In genomic region chr3:95660788-95661478, GRCm38 (mm10) we compare ENCODE assay signal across 8 mouse cellular contexts. TPM values are rescaled to one million over a fixed set of nuclear protein-coding genes. Genes with fewer than 3 reads are reported as not detected.
A peak's percentile ranks its signal among the peaks of the same experiment; 100 is the strongest.
DNase-seq lines count a peak whose midpoint lies in the region; ATAC-seq and TF ChIP-seq lines count a peak whose summit lies in the region.

No protein-coding gene starts in this region.

- TF ChIP-seq CTCF in small intestine, adult 2 months (IDR thresholded peaks at IDR 0.05; ENCODE audit: extremely low read depth, insufficient read length, insufficient replicate concordance, low read depth, low read length), result no peak

- peaks cover 53% of the 10 kb centered on the region for H3K4me1 ChIP-seq in lung, embryonic 15.5 days
- H3K4me1 ChIP-seq in forebrain, embryonic 12.5 days, result peaks cover 49% of the 10 kb centered on the region
- peaks cover 37% of the 10 kb centered on the region for H3K4me1 ChIP-seq in limb, embryonic 12.5 days (replicated peaks)
- peaks cover 24% of the 10 kb centered on the region for H3K4me1 ChIP-seq in small intestine, adult 2 months (ENCODE audit: control insufficient read depth, insufficient read depth, insufficient read length, low read length)

- peak overlapping the region; percentile 79 for H3K4me2 ChIP-seq in lung, embryonic 15.5 days
- peak overlapping the region; percentile 88 for H3K4me2 ChIP-seq in forebrain, embryonic 12.5 days
- H3K4me2 ChIP-seq in limb, embryonic 12.5 days, result peak overlapping the region; percentile 83

- 5% methylated on average over 2 of the region's 2 CpGs for WGBS in lung, embryonic 15.5 days
- 67% methylated on average over 2 of the region's 2 CpGs for WGBS in forebrain, embryonic 12.5 days
- WGBS in limb, embryonic 12.5 days, result 29% methylated on average over 2 of the region's 2 CpGs
- 0% methylated on average over 2 of the region's 2 CpGs for WGBS in small intestine, adult 2 months

- H3K27ac ChIP-seq in lung, embryonic 15.5 days, result no peak overlapping the region
- H3K27ac ChIP-seq in forebrain, embryonic 12.5 days, result no peak overlapping the region
- H3K27ac ChIP-seq in limb, embryonic 12.5 days, result no peak overlapping the region; the same call in 1 of the 2 replicates
- peak overlapping the region; percentile 99 for H3K27ac ChIP-seq in small intestine, adult 2 months (ENCODE audit: insufficient read depth, low read depth, low read length)

- DNase-seq in lung, postnatal 14 days, result no peak
- no peak for DNase-seq in cerebellum, postnatal 25 days
- DNase-seq in kidney, postnatal 10 days, result no peak
- no peak for DNase-seq in adrenal gland, adult 8-10 months

- H3K9ac ChIP-seq in lung, embryonic 15.5 days, result peak overlapping the region; percentile 100; the same call in 1 of the 2 replicates
- H3K9ac ChIP-seq in forebrain, embryonic 12.5 days, result peak overlapping the region; percentile 99
- peak overlapping the region; percentile 99 for H3K9ac ChIP-seq in limb, embryonic 12.5 days (replicated peaks)

- H3K27me3 ChIP-seq in lung, embryonic 15.5 days, result no peaks in the 10 kb centered on the region
- no peaks in the 10 kb centered on the region for H3K27me3 ChIP-seq in forebrain, embryonic 12.5 days
- no peaks in the 10 kb centered on the region for H3K27me3 ChIP-seq in limb, embryonic 12.5 days
- no peaks in the 10 kb centered on the region for H3K27me3 ChIP-seq in small intestine, adult 2 months (ENCODE audit: control insufficient read depth, insufficient read depth, low read length)

- peaks cover 35% of the 10 kb centered on the region for H3K36me3 ChIP-seq in lung, embryonic 15.5 days
- H3K36me3 ChIP-seq in forebrain, embryonic 12.5 days (replicated peaks), result peaks cover 47% of the 10 kb centered on the region
- peaks cover 54% of the 10 kb centered on the region for H3K36me3 ChIP-seq in limb, embryonic 12.5 days
- H3K36me3 ChIP-seq in small intestine, adult 2 months (ENCODE audit: control insufficient read depth, insufficient read depth, low read length), result peaks cover 48% of the 10 kb centered on the region

- ATAC-seq in lung, embryonic 15.5 days (ENCODE audit: borderline replicate concordance, extremely low read depth, low FRiP score, low TSS enrichment), result no peak
- ATAC-seq in forebrain, embryonic 12.5 days (ENCODE audit: low FRiP score), result no peak
- ATAC-seq in limb, embryonic 12.5 days (ENCODE audit: insufficient number of reproducible peaks, insufficient read depth, low FRiP score, low TSS enrichment, low read depth), result no peak

- no peaks in the 10 kb centered on the region for H3K9me3 ChIP-seq in lung, embryonic 15.5 days
- H3K9me3 ChIP-seq in forebrain, embryonic 12.5 days, result no peaks in the 10 kb centered on the region
- no peaks in the 10 kb centered on the region for H3K9me3 ChIP-seq in limb, embryonic 12.5 days

- no peak for TF ChIP-seq POLR2A in small intestine, adult 2 months (IDR thresholded peaks at IDR 0.05; ENCODE audit: low read depth, low read length)

- H3K4me3 ChIP-seq in lung, embryonic 15.5 days, result peak overlapping the region; percentile 97
- H3K4me3 ChIP-seq in forebrain, embryonic 12.5 days (replicated peaks), result peak overlapping the region; percentile 94
- H3K4me3 ChIP-seq in limb, embryonic 12.5 days (replicated peaks), result peak overlapping the region; percentile 99
- H3K4me3 ChIP-seq in small intestine, adult 2 months (ENCODE audit: low read depth, low read length), result peak overlapping the region; percentile 51; the same call in 1 of the 2 replicates

RNA-seq across cellular contexts. Expression of gene Mcl1, which starts 2.3 kb away (rescaled TPM):
- polyA plus RNA-seq in lung, embryonic 15.5 days (2015; fragmentation: Nextera tagmentation; extraction: Ambion mirVana), result 64.5 and 65.2 TPM in 2 replicates
- 69.3 and 74.0 TPM in 2 replicates for polyA plus RNA-seq in forebrain, embryonic 12.5 days (2016; fragmentation: Nextera tagmentation; extraction: Ambion mirVana)
- polyA plus RNA-seq in limb, embryonic 12.5 days (2016; fragmentation: Nextera tagmentation; extraction: Ambion mirVana), result 69.9 and 75.7 TPM in 2 replicates
- polyA plus RNA-seq in small intestine, adult 2 months (2012; rRNA removed), result 119 and 327 TPM in 2 replicates
- total RNA-seq in adrenal gland, adult 8-10 months (2022), result 100 to 1,000 TPM; 177 to 189 (median 179) TPM

RNA-seq across cellular contexts. Expression of gene Adamtsl4, which starts 26.8 kb away (rescaled TPM):
- 3.1 and 5.7 TPM in 2 replicates for polyA plus RNA-seq in lung, embryonic 15.5 days (2015; fragmentation: Nextera tagmentation; extraction: Ambion mirVana)
- 0.65 and 1.1 TPM in 2 replicates for polyA plus RNA-seq in forebrain, embryonic 12.5 days (2016; fragmentation: Nextera tagmentation; extraction: Ambion mirVana)
- polyA plus RNA-seq in limb, embryonic 12.5 days (2016; fragmentation: Nextera tagmentation; extraction: Ambion mirVana), result 0.71 and 1.4 TPM in 2 replicates
- 6.4 and 8.2 TPM in 2 replicates for polyA plus RNA-seq in small intestine, adult 2 months (2012; rRNA removed)
- 10 to 100 TPM in 1 of 4 experiments, 1 to 10 TPM in 3; 4.3 to 10.2 (median 6.4) TPM for total RNA-seq in adrenal gland, adult 8-10 months (2022)

RNA-seq across cellular contexts. Expression of gene Ensa, which starts 36.1 kb away (rescaled TPM):
- 65.3 and 69.2 TPM in 2 replicates for polyA plus RNA-seq in lung, embryonic 15.5 days (2015; fragmentation: Nextera tagmentation; extraction: Ambion mirVana)
- 102 and 104 TPM in 2 replicates for polyA plus RNA-seq in forebrain, embryonic 12.5 days (2016; fragmentation: Nextera tagmentation; extraction: Ambion mirVana)
- polyA plus RNA-seq in limb, embryonic 12.5 days (2016; fragmentation: Nextera tagmentation; extraction: Ambion mirVana), result 82.6 and 90.0 TPM in 2 replicates
- 5.2 and 10.1 TPM in 2 replicates for polyA plus RNA-seq in small intestine, adult 2 months (2012; rRNA removed)
- 100 to 1,000 TPM; 102 to 141 (median 119) TPM for total RNA-seq in adrenal gland, adult 8-10 months (2022)
